Mouse (Mus musculus) embryonic stem cell, embryonic (primary cell): ENCODE measurements around the gene Ppp1r14b.

Experiments used
- CTCF ChIA-PET, 4 experiments: fragments of 300-600 bp in 2 of 4; fragments of 350-600 bp in 2 of 4; sonication (Branson Sonifier 250); formaldehyde crosslinking; loops; one replicate each; lab custom pipeline; 2022; ENCODE audit warnings: inconsistent platforms in 2 of 4; lab: Charles Lee
- POLR2A ChIA-PET, 4 experiments: fragments of 300-600 bp in 2 of 4; fragments of 350-600 bp in 2 of 4; sonication (Branson Sonifier 250); formaldehyde crosslinking; loops; one replicate each; lab custom pipeline; 2022; ENCODE audit warnings: antibody characterized with exemption in 4 of 4, inconsistent platforms in 1 of 4; lab: Charles Lee

The Ppp1r14b gene

DNA sequence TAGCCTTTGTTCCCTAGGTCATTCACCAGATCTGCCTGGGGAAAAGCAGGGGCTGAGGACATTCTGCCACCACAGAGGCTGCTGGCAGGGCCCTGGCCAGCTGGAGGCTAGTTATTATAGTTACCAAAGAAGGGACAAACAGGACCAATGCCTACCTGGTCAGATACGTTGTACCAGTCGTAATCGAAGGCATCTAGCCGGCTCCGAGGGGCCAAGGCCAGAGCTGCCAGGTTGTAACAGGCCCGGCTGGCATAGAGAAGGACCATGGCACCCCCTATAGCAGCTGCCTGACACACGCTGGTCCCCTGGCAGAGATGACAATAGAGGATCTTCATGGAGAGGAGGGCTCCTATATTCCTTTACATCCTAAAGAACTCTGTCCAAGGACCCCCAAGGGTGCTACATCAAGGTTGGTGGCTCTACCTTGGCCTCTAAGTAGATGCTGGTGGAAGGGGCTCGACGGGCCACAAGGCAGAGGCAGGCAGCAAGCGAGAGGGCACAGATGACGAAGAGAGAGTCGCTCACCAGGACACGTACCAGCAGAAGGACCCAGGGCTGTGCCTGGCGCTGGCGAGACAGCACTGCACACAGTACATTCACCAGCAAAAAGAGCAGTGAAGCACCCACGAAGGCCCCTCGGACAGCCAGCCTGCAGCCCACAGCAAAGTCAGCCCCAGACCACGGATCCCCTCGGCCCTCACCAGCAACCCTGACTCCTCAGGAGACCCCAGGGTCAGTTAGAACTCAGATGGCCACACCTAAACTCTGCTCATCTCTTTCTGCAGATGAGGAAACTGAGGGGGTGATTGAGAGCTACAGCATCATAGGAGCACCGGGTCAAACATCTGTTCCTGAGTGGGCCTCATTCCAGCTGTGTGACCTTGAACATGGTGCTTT lies 35.4 kb upstream of the Ppp1r14b start:
- ChIA-PET POLR2A (interaction anchor here in 1 of 4 experiments (3.8 kb wide), 1 partner anchor 12 kb away, joined by 62 read pairs; no protein-coding TSS in a partner anchor), CTCF (no interaction called here)

DNA sequence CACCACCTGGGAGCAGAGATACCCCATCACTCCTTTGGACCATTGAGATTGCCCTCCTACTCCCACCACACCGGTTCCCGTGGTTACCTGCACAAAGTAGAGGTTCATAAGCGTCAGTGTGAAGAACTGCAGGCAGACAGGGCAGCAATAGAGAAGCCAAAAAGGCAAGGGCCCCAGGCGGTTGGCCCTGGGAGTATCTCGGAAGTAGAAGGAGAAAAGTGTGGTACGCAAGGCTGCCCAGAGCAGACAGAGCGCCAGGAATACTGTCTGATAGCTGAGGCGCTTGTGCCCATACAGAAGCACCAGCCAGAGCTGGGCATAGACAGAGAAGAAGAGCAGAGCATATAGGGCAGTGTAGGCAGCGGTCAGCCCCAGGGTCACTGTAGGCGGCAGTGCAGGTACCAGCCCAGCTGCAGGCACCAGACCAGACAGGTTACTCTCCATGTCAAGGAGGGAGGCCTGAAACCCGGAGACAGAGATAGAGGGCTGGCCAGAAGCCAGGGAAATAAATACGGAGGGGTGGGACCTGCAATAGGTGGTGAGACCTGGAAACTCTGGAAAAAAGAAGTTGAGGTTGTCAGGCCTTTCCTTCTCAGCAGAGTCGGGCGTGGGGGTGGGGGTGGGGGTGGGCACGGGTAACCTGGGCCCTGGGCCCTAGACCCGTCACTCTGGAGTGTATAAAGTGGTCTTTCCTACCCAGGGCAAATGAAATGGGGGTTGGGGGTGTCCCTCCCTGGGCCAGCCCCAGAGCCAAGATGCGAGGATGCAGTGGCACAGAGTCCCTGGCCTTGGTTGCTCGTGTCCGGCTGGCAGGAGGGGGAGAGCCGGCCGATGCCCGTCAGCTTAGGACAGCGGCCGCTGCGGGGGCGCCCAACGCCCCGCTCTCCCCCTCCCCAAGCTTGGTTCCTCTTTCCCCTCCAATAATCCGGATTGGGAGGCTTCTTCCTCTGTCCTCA lies 34.1 kb upstream of the Ppp1r14b start:
- POLR2A ChIA-PET, result interaction anchor here (0.6 to 4.3 kb wide), 49 partner anchors 8 to 1782 kb away, joined by 3 to 77 read pairs (median 4); partner anchors contain the start of genes Stip1 (in 3 of the 4), Esrra (in 2 of the 4), Fkbp2 (in 2 of the 4) and Plcb3 (in 2 of the 4)
- CTCF ChIA-PET, result interaction anchor here in 3 of 4 experiments (0.6 to 3.4 kb wide), 15 partner anchors 9 to 449 kb away, joined by 3 to 19 read pairs (median 5); partner anchors contain the start of gene Catsperz (in 2 of the 3)

DNA sequence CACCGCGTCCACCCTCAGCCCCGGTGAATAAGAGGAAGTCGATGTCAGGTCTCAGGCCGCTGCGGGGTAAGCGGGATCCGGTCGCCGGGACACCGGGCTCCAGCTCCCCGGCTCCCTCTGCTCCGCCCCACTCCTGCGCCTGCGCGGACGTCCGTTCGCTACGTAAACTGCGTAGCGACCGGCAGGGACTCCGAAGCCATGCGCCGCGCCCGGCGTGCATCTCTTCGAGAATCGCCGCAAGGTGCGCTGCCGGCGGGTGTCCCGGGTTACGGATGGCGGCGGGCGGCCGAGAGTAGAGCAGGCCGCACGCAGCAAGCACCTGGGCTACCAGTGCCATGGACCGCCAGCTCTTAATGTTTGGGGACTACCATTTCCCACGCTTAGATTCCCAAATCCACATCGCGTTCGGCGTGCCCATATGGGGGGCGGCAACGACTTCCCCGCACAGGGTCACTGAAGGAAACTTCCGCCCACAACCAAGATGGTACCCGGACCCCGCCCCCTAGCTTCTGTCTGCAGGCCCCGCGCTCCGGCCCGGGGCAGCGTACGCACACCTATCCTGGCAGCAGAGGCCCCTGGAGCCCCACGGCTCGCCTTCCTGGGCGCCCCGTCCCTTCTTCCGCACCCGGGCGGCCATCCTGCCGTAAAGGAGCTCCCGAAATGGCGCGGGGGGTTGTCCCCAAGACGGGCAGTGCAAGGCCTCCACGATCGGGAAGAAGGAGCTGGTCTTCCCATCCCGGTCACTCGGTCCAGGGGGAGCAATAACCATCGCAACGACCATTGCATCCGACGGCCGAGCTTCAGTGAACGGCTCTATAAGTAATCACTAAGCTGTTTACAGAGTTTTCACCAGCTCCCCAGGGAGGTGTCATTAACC lies 33.2 kb upstream of the Ppp1r14b start, which contains the start of gene Bad:
Gene Bad, plus strand, starts transcription at position 490 of the 877 bp plus-strand sequence.
- POLR2A ChIA-PET, result interaction anchor here (0.6 to 4.3 kb wide), 68 partner anchors 9 to 1781 kb away, joined by 3 to 77 read pairs (median 4); partner anchors contain the start of genes Esrra (in 3 of the 4), Fkbp2 (in 3 of the 4), Stip1 (in 3 of the 4) and Plcb3 (in 2 of the 4)

DNA sequence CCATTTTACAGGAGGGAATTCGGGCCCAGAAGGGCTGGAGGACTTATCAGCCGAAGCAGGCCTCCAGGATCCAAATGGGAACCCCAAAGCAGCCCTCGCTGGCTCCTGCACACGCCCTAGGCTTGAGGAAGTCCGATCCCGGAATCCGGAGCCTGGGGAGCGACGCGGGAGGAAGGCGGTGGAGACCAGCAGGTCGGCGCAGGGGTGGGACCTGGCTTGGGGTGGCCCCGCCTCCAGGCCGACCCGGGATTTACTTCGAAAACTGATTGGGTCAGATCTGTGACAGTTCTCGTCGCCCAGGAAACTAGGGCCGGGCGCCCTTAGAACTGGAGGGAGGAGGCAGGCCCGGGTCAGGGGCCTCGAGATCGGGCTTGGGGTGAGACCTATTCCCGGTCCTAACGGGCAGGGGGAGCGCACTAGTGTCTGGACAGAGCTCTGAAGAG lies 32.5 kb upstream of the Ppp1r14b start, which contains the start of gene Gpr137:
Gene Gpr137, minus strand, starts transcription at position 232 of the 443 bp plus-strand sequence.
- ChIA-PET CTCF (interaction anchor here in 3 of 4 experiments (0.6 to 3.4 kb wide), 21 partner anchors 8 to 1428 kb away, joined by 3 to 19 read pairs (median 4); partner anchors contain the start of genes Catsperz (in 2 of the 3), Nudt22 (in 1 of the 3) and Trpt1 (in 1 of the 3)), POLR2A (interaction anchor here (0.9 to 4.3 kb wide), 45 partner anchors 8 to 579 kb away, joined by 3 to 77 read pairs (median 5); partner anchors contain the start of genes Esrra (in 3 of the 4), Fkbp2 (in 3 of the 4), Sf1 (in 2 of the 4) and Catsperz (in 1 of the 4))

More for the DNA sequence above, 33.2 kb upstream of the Ppp1r14b start, which contains the start of gene Bad:
- CTCF ChIA-PET, result interaction anchor here in 3 of 4 experiments (0.6 to 3.4 kb wide), 25 partner anchors 9 to 495 kb away, joined by 3 to 19 read pairs (median 3); partner anchors contain the start of genes Catsperz (in 2 of the 3), Nudt22 (in 1 of the 3) and Trpt1 (in 1 of the 3)

DNA sequence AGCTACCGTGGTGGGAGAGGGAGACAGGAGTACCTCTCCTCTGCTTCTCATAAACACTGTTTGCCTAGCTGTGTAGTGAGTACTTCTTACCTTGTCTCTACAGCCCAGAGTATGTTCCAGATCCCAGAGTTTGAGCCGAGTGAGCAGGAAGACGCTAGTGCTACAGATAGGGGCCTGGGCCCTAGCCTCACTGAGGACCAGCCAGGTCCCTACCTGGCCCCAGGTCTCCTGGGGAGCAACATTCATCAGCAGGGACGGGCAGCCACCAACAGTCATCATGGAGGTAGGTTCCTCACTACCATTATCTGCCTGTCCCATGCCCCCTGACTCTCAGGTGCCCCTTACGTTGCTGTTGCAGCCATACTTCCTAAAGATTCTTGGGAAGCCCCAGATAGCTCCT lies 32.0 kb upstream of the Ppp1r14b start:
- ChIA-PET CTCF (interaction anchor here in 2 of 4 experiments (0.6 to 3.4 kb wide), 8 partner anchors 8 to 1429 kb away, joined by 3 to 19 read pairs (median 4); no protein-coding TSS in a partner anchor), POLR2A (interaction anchor here (1.1 to 4.3 kb wide), 25 partner anchors 8 to 544 kb away, joined by 3 to 77 read pairs (median 7); partner anchors contain the start of genes Esrra (in 2 of the 4), Fkbp2 (in 2 of the 4), Kcnk4 (in 1 of the 4) and Plcb3 (in 1 of the 4))

DNA sequence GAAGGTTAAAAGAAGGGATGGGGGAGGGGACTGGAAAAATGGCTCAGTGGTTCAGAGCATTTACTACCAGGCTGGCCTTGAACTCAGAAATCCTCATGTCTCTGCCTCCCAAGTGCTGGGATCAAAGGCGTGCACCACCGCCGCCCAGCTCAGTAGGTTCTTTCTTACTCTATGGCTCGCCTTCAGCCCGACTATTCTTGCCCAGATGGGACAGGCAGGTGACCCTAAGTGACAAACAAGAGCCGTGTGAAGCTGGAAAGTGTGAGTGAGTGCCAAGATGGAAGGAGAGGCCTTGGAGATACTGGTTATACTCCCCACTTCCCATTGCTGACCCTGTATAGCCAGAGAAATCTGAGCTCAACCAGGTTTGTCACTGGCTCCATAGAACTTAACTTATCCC lies 31.1 kb upstream of the Ppp1r14b start:
- POLR2A ChIA-PET, result interaction anchor here in 3 of 4 experiments (0.6 to 4.3 kb wide), 13 partner anchors 8 to 449 kb away, joined by 3 to 77 read pairs (median 4); partner anchors contain the start of genes Esrra (in 1 of the 3), Fkbp2 (in 1 of the 3) and Kcnk4 (in 1 of the 3)
- CTCF ChIA-PET, result interaction anchor here in 2 of 4 experiments (0.7 to 3.4 kb wide), 4 partner anchors 8 to 52 kb away, joined by 3 to 19 read pairs (median 8); partner anchors contain the start of genes Nudt22 (in 1 of the 2) and Trpt1 (in 1 of the 2)

DNA sequence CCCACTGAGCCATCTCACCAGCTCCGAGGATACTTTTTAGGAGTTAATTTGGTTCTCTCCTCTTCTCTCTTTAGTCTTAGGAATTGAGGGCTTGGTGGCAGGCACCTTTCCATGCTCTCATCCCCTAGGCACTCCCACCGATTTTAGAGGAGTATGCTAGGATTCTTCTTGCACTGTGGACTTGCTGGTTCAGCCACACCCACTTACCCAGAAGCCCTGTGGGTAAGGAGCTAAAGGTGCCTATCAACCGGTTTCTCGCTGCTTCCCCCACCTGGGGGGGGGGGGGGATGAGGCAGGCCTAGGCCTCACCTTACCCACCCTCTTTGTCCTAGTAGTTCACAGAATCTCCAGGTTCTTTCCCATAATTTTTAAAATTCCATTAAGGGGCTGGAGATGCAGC lies 27.0 kb upstream of the Ppp1r14b start:
- ChIA-PET POLR2A (interaction anchor here in 3 of 4 experiments (0.5 to 12.2 kb wide), 25 partner anchors 9 to 1775 kb away, joined by 3 to 134 read pairs (median 3); partner anchors contain the start of genes Cox8a (in 1 of the 3), Esrra (in 1 of the 3), Kcnk4 (in 1 of the 3) and Nudt22 (in 1 of the 3)), CTCF (interaction anchor here in 2 of 4 experiments (0.6 to 1.4 kb wide), 6 partner anchors 11 to 948 kb away, joined by 3 to 7 read pairs (median 4); partner anchors contain the start of gene Kcnk4 (in 1 of the 2))

DNA sequence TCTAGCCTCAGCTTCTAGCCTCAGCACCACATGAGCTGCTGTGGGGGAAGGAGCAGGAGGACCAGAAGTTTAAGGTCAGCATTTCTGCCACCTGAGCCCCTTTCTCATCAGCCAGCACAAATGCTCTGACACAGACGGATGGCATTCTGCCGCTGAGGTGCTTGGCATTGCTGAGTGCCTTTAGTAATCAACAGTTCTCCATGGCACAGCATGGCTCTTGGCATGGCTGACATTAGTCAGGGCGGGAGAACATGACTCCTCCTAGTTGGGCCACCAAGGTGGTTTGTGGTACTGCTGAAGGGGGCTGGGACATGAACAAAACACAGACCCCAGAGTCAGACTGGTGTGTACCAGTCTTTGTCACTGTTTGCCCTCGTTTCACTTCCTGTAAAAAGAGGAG lies 26.6 kb upstream of the Ppp1r14b start:
- CTCF ChIA-PET, result interaction anchor here in 2 of 4 experiments (0.7 to 1.4 kb wide), 4 partner anchors 12 to 948 kb away, joined by 4 to 5 read pairs (median 4); no protein-coding TSS in a partner anchor

DNA sequence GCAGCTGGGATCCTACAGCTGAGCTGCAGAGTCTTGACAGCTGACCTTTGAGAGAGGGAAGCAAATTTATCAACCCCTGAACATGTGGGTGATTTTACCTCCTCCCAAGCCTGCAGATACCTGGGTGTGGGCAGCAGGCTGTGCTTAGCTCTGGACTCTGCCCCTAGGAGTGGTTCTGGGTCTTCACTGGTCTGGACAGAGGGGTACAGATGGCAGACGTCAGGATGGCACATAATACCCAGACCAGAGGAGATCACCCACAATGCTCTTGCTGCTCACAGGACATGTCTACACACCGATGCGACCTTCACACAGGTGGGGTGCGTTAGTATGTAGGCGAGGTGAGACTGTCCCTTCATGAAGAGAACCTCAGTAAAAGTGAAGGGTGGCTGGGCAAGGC lies 25.2 kb upstream of the Ppp1r14b start:
- ChIA-PET CTCF (interaction anchor here in 3 of 4 experiments (0.5 to 7.6 kb wide), 7 partner anchors 7 to 532 kb away, joined by 3 to 42 read pairs (median 8); partner anchors contain the start of genes Bad (in 1 of the 3), Fkbp2 (in 1 of the 3) and Gpr137 (in 1 of the 3)), POLR2A (interaction anchor here in 3 of 4 experiments (1.4 to 12.2 kb wide), 11 partner anchors 7 to 91 kb away, joined by 3 to 134 read pairs (median 23); partner anchors contain the start of genes Bad (in 2 of the 3), Esrra (in 2 of the 3), Gpr137 (in 2 of the 3) and Fkbp2 (in 1 of the 3))

More for the DNA sequence above, 26.6 kb upstream of the Ppp1r14b start:
- POLR2A ChIA-PET, result interaction anchor here in 3 of 4 experiments (0.5 to 12.2 kb wide), 21 partner anchors 9 to 1752 kb away, joined by 3 to 134 read pairs (median 4); partner anchors contain the start of genes Cox8a (in 1 of the 3), Esrra (in 1 of the 3), Kcnk4 (in 1 of the 3) and Plcb3 (in 1 of the 3)

DNA sequence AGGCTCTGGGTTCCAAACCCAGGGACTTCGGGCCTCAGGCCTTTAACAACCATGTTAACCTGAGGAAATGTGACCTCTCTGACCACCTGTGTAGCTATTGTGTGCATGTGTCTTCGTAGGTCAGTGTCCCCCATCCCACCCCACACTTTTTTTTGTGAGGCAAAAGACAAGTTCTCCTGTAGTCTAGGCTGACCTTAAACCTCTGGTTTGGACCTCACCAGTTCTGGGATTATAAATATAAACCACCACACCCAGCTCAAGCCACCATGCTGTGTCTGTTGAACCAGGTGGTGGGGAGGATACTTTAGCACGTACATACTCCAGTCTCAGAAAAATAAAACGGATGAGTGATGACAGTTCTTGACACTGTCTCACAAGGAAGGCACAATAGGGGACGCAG lies 24.8 kb upstream of the Ppp1r14b start:
- ChIA-PET POLR2A (interaction anchor here (0.6 to 12.2 kb wide), 19 partner anchors 8 to 90 kb away, joined by 3 to 134 read pairs (median 14); partner anchors contain the start of genes Bad (in 4 of the 4), Gpr137 (in 4 of the 4), Esrra (in 2 of the 4) and Fkbp2 (in 2 of the 4)), CTCF (interaction anchor here in 2 of 4 experiments (1.2 to 7.6 kb wide), 7 partner anchors 7 to 90 kb away, joined by 3 to 42 read pairs (median 8); partner anchors contain the start of genes Bad (in 1 of the 2), Fkbp2 (in 1 of the 2), Gpr137 (in 1 of the 2) and Stip1 (in 1 of the 2))

DNA sequence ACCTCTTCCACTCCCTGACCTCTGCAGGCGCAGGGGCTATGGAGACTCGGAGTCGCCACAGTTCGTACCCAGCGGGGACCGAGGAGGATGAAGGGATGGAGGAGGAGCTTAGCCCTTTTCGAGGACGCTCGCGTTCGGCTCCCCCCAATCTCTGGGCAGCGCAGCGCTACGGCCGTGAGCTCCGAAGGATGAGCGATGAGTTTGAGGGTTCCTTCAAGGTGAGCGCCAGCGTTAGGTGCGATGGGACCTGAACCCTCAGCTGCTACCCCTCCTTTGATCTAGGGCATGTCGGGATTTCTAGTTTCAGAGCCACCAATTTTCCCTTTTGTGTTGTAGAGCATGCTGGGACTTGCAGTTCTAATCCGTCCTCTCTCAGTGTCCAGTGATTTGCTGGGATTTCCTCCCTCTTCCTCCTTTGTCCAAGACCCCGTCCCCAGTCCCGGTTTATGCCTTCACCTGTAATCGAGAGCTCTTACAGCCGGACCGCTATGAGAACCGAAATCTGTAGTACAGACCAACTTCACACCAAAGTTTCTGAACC lies 24.1 kb upstream of the Ppp1r14b start:
- POLR2A ChIA-PET, result interaction anchor here (0.7 to 12.2 kb wide), 49 partner anchors 8 to 1773 kb away, joined by 3 to 134 read pairs (median 5); partner anchors contain the start of genes Bad (in 4 of the 4), Gpr137 (in 4 of the 4), Fkbp2 (in 3 of the 4) and Esrra (in 2 of the 4)
- CTCF ChIA-PET, result interaction anchor here in 3 of 4 experiments (0.7 to 7.6 kb wide), 15 partner anchors 8 to 499 kb away, joined by 3 to 42 read pairs (median 4); partner anchors contain the start of genes Bad (in 3 of the 3), Gpr137 (in 3 of the 3), Esrra (in 1 of the 3) and Fkbp2 (in 1 of the 3)

DNA sequence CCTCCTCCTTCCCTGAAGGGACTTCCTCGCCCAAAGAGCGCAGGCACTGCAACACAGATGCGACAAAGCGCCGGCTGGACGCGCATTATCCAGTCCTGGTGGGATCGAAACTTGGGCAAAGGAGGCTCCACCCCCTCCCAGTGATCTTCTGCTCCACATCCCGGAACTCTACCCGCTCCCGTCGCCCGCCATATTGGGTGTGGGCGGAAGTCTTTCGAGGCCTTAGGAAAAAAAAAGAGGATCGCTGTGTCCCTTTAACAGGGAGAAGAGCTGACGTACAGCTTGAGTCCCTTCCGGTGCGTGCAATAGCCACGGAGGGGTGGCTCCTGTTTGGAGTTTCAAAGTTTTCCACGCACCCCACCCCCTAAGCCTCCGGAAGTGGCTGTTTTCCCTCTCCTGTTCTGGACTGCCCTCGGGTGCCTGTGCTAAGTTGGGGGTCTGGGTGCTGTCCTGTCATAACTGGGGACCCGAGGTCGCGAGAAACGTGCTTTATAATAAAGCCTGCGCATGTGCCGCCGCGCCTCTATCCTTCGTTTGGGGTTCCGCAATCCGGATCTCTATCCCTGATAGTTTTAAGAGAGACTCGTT lies 23.3 kb upstream of the Ppp1r14b start:
- ChIA-PET CTCF (interaction anchor here in 3 of 4 experiments (0.6 to 7.6 kb wide), 19 partner anchors 9 to 120 kb away, joined by 3 to 42 read pairs (median 4); partner anchors contain the start of genes Bad (in 2 of the 3), Gpr137 (in 2 of the 3), Esrra (in 1 of the 3) and Fkbp2 (in 1 of the 3)), POLR2A (interaction anchor here (0.6 to 12.2 kb wide), 53 partner anchors 9 to 1772 kb away, joined by 3 to 134 read pairs (median 5); partner anchors contain the start of genes Bad (in 4 of the 4), Gpr137 (in 4 of the 4), Fkbp2 (in 3 of the 4) and Esrra (in 2 of the 4))
